Mouse (Mus musculus) neural tube, embryonic 13.5 days (tissue): Measurements from ENCODE around the gene Ror1. TPM values are rescaled to one million over a fixed set of nuclear protein-coding genes. Genes with fewer than 3 reads are reported as not detected.

Experiments used
- ATAC-seq: fragments of 200-750 bp; cut with Nextera tagmentation; 2 replicates; pipeline ENCODE4 v1.8.0; 2017; ENCODE audit warnings: low read depth, mild to moderate bottlenecking, moderate TSS enrichment, moderate library complexity
- H3K27ac ChIP-seq: fragments of 300-500 bp; sonication (generic); replicated peaks from 2 replicates; pipeline ENCODE4 v1.5.1; 2015; ENCODE audit warnings: moderate library complexity, mild to moderate bottlenecking, inconsistent platforms
- H3K27me3 ChIP-seq: fragments of 300-500 bp; sonication (generic); 2 replicates; pipeline ENCODE4 v1.6.1; 2015; ENCODE audit warnings: mild to moderate bottlenecking, inconsistent platforms
- H3K36me3 ChIP-seq: fragments of 300-500 bp; sonication (generic); 2 replicates; pipeline ENCODE4 v1.6.1; 2015; ENCODE audit warnings: mild to moderate bottlenecking, inconsistent platforms
- H3K4me1 ChIP-seq: fragments of 300-500 bp; sonication (generic); replicated peaks from 2 replicates; pipeline ENCODE4 v1.6.1; 2015; ENCODE audit warnings: inconsistent platforms
- H3K4me2 ChIP-seq: fragments of 300-500 bp; sonication (generic); 2 replicates; pipeline ENCODE4 v1.6.1; 2015; ENCODE audit warnings: inconsistent platforms, mild to moderate bottlenecking, moderate library complexity
- H3K4me3 ChIP-seq: fragments of 300-500 bp; sonication (generic); 2 replicates; pipeline ENCODE4 v1.5.1; 2015; ENCODE audit warnings: mild to moderate bottlenecking, inconsistent platforms
- H3K9ac ChIP-seq: fragments of 300-500 bp; sonication (generic); 2 replicates; pipeline ENCODE4 v1.6.1; 2015; ENCODE audit warnings: moderate library complexity, mild to moderate bottlenecking, inconsistent platforms
- H3K9me3 ChIP-seq: fragments of 300-500 bp; sonication (generic); 2 replicates; pipeline ENCODE4 v1.6.1; 2016; ENCODE audit warnings: inconsistent platforms
- WGBS: fragments of 180-500 bp; shearing (Covaris S2); methylation state at CpG from one replicate; pipeline ENCODE4 v1.1.7; 2015; 5-methylcytosine and 5-hydroxymethylcytosine counted together
- polyA plus RNA-seq: library from polyadenylated mRNA; unstranded; fragments of >200 nt; fragmentation: Nextera tagmentation; extraction: Ambion mirVana; gene quantifications from 2 replicates; pipeline ENCODE4 v1.2.1, GENCODE M21; 2015

The Ror1 gene
- polyA plus RNA-seq, 1 experiment from 2014 or later, result 1.8 TPM

DNA sequence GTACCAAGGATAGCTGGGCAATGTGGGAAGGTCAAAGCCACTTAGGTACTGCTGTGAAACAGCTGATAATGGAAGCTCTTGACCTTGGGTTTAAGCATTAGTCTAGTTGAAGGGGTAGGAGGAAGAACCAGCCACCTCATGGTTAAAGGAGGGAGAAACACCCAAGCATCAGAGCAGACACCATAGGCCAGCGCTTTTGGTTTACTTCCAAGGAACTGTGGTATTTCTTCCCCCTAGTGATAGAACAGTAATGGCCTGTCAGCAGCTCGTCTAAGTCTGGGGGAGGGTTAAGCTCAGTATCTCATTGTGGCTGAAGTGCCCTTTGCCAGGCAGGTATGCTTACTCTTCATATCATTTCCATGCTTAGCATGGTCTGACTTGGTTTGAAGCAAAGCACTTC is 102.7 kb downstream of the Ror1 start:
- ATAC-seq, result no peak
- Histone ChIP-seq H3K36me3 (no peaks in the 10 kb centered on the region), H3K4me1 (no peaks in the 10 kb centered on the region), H3K4me2 (no peak overlapping the region), H3K9ac (no peak overlapping the region), H3K9me3 (no peaks in the 10 kb centered on the region), H3K4me3 (no peak overlapping the region), H3K27ac (no peak overlapping the region), H3K27me3 (no peaks in the 10 kb centered on the region)
- WGBS, result 76% methylated on average over 2 of the region's 2 CpGs

- no peaks in the 10 kb centered on the region for H3K36me3 ChIP-seq
- no peak overlapping the region for H3K4me2 ChIP-seq
- H3K27ac ChIP-seq, result no peak overlapping the region
- no peaks in the 10 kb centered on the region for H3K9me3 ChIP-seq
- no peaks in the 10 kb centered on the region for H3K27me3 ChIP-seq
- no peak overlapping the region for H3K9ac ChIP-seq
- no peak for ATAC-seq
- H3K4me3 ChIP-seq, result no peak overlapping the region
- no peaks in the 10 kb centered on the region for H3K4me1 ChIP-seq
- WGBS, result 30% methylated on average over 2 of the region's 2 CpGs
Measured at GRCm38 (mm10) chr4:100201322-100201721, 105.7 kb downstream of the Ror1 start.

DNA sequence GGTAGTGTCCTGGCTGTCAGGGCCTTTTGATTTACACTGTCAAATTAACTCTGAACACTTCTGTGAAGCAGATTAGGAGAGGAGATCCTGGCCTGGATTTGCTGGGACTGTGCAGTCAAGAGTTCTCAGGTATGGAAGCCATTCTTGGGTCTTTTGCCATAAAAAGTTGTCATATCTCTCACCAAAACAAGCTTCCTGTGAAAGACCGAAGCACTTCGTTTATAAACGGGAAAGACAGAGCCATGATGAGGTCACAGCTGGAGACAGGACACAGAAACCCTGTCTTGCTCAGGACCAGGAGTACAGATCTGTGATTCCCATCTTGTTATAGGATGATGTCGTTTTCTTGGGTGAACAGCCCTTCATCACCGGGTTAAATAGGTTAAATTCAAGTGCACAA is 107.5 kb downstream of the Ror1 start:
- no peaks in the 10 kb centered on the region for H3K27me3 ChIP-seq
- no peak overlapping the region for H3K27ac ChIP-seq
- H3K4me1 ChIP-seq, result no peaks in the 10 kb centered on the region
- no peaks in the 10 kb centered on the region for H3K9me3 ChIP-seq
- no peak overlapping the region for H3K4me3 ChIP-seq
- ATAC-seq, result no peak
- H3K36me3 ChIP-seq, result no peaks in the 10 kb centered on the region
- 74% methylated on average over 5 of the region's 5 CpGs for WGBS
- no peak overlapping the region for H3K4me2 ChIP-seq
- no peak overlapping the region for H3K9ac ChIP-seq

DNA sequence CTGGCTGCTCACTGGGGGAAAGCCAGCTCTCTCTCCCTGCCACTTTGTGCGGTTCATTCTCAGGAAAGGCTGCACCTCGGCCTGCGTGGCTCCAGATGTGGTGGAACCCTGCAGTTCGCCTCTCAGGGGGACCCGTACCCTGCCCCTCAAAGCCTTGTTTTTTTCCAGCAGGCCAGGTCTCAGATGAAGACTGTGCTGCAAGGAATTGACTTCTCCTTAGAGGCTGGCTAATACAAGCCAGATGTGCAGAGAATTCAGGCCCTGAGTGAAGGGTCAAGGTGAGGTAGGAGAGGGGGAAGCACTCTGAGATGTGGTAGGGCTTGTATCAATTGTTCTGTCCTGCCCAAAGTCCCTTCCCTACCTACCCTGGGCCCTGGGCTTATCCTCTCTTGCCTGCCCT is 108.1 kb downstream of the Ror1 start:
- WGBS, result 77% methylated on average over 5 of the region's 5 CpGs
- Histone ChIP-seq H3K9me3 (no peaks in the 10 kb centered on the region), H3K27me3 (no peaks in the 10 kb centered on the region), H3K4me3 (no peak overlapping the region), H3K36me3 (no peaks in the 10 kb centered on the region), H3K4me1 (no peaks in the 10 kb centered on the region), H3K9ac (no peak overlapping the region), H3K27ac (no peak overlapping the region), H3K4me2 (no peak overlapping the region)
- ATAC-seq, result no peak

GRCm38 (mm10) chr4:100204381-100204780 is 108.8 kb downstream of the Ror1 start:
- 81% methylated on average over 12 of the region's 12 CpGs for WGBS
- no peak overlapping the region for H3K9ac ChIP-seq

DNA sequence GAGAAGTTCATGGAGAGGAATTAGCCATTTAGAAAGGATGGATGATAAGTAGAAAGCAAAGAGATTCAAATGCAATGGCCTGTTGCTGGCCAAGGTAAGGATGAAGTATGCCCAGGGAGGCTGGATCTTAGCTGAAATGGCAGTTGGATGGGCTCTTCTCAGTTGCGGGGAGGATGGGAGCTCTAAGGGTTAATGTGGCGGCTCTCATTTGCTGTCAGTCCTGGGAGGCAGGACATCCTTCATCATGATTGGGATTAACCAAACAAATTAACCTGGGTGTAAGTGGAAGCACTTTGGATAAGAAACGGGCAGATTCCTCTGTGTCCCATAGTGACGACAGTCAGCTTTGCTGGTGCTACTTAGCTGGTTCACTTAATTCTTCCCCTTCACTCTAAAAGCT is 112.5 kb downstream of the Ror1 start:
- no peaks in the 10 kb centered on the region for H3K9me3 ChIP-seq
- WGBS, result 78% methylated on average over 4 of the region's 4 CpGs
- no peaks in the 10 kb centered on the region for H3K4me1 ChIP-seq
- no peaks in the 10 kb centered on the region for H3K36me3 ChIP-seq
- no peak overlapping the region for H3K27ac ChIP-seq
- ATAC-seq, result no peak
- no peak overlapping the region for H3K9ac ChIP-seq
- H3K27me3 ChIP-seq, result no peaks in the 10 kb centered on the region
- no peak overlapping the region for H3K4me3 ChIP-seq
- no peak overlapping the region for H3K4me2 ChIP-seq

More at GRCm38 (mm10) chr4:100204381-100204780, 108.8 kb downstream of the Ror1 start:
- no peak for ATAC-seq
- Histone ChIP-seq H3K4me2 (no peak overlapping the region), H3K4me1 (no peaks in the 10 kb centered on the region), H3K9me3 (no peaks in the 10 kb centered on the region), H3K36me3 (no peaks in the 10 kb centered on the region), H3K27me3 (no peaks in the 10 kb centered on the region), H3K27ac (no peak overlapping the region), H3K4me3 (no peak overlapping the region)

DNA sequence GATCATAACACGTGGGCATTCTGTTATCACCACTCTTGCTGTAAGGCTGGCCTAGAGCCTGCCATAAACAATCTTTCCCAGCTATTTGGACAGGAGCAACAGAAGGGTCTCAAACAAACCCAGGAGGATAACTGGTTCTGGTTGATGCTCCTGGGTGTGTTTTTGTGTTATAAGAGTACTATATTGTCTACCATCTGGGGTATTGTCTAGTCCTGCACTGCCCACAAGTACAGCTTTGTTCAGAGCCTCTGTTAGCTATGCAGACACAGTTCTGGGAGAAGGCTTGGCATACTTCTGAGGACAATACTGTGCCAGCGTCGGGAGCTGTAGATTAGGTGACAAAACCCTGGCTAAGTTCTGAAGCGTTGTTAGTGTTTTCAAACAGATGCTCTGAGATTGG is 113.5 kb downstream of the Ror1 start:
- Histone ChIP-seq H3K27me3 (no peaks in the 10 kb centered on the region), H3K27ac (no peak overlapping the region)
- 63% methylated on average over 4 of the region's 4 CpGs for WGBS

DNA sequence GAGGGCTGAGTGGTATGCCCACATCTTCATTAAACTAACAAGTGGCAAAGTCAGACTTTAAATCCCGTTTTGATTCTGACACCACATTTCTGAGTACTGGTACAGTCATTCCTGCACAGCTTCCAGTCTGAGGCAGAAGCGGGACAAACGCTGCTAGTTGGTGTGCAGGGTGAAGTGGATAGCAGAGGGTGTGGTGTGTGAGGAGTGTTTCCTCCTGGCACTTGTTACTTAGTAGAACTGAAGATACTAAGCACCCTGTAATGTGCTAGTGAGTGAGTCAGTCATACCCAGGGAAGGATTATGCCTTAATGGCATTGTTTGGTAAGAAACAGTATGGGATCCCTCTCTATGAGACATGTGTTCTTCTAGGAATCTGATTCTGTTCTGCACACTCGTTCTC is 115.7 kb downstream of the Ror1 start:
- Histone ChIP-seq H3K4me1 (no peaks in the 10 kb centered on the region), H3K27ac (no peak overlapping the region)
- 76% methylated on average over 4 of the region's 4 CpGs for WGBS

More for the DNA sequence above, 113.5 kb downstream of the Ror1 start:
- H3K4me3 ChIP-seq, result no peak overlapping the region
- H3K9me3 ChIP-seq, result no peaks in the 10 kb centered on the region
- no peak overlapping the region for H3K9ac ChIP-seq
- H3K36me3 ChIP-seq, result no peaks in the 10 kb centered on the region
- no peak overlapping the region for H3K4me2 ChIP-seq
- ATAC-seq, result no peak
- no peaks in the 10 kb centered on the region for H3K4me1 ChIP-seq

GRCm38 (mm10) chr4:100214324-100215215 is 119.0 kb downstream of the Ror1 start:
- ATAC-seq, result no peak
- no peak overlapping the region for H3K9ac ChIP-seq
- H3K9me3 ChIP-seq, result no peaks in the 10 kb centered on the region
- no peak overlapping the region for H3K27ac ChIP-seq
- H3K4me2 ChIP-seq, result no peak overlapping the region
- H3K4me1 ChIP-seq, result no peaks in the 10 kb centered on the region
- WGBS, result 64% methylated on average over 13 of the region's 13 CpGs
- no peaks in the 10 kb centered on the region for H3K27me3 ChIP-seq
- H3K36me3 ChIP-seq, result no peaks in the 10 kb centered on the region
- H3K4me3 ChIP-seq, result no peak overlapping the region

More for the DNA sequence above, 115.7 kb downstream of the Ror1 start:
- Histone ChIP-seq H3K4me3 (no peak overlapping the region), H3K4me2 (no peak overlapping the region), H3K36me3 (no peaks in the 10 kb centered on the region), H3K9me3 (no peaks in the 10 kb centered on the region), H3K9ac (no peak overlapping the region), H3K27me3 (no peaks in the 10 kb centered on the region)
- ATAC-seq, result no peak

GRCm38 (mm10) chr4:100216587-100216986 is 121.0 kb downstream of the Ror1 start:
- Histone ChIP-seq H3K4me1 (no peaks in the 10 kb centered on the region), H3K27ac (no peak overlapping the region), H3K9me3 (no peaks in the 10 kb centered on the region), H3K27me3 (no peaks in the 10 kb centered on the region), H3K4me2 (no peak overlapping the region), H3K36me3 (no peaks in the 10 kb centered on the region), H3K4me3 (no peak overlapping the region), H3K9ac (no peak overlapping the region)
- no peak for ATAC-seq
- 73% methylated on average over 3 of the region's 3 CpGs for WGBS

- Histone ChIP-seq H3K4me2 (no peak overlapping the region), H3K9ac (no peak overlapping the region), H3K27ac (no peak overlapping the region), H3K4me3 (no peak overlapping the region), H3K9me3 (no peaks in the 10 kb centered on the region), H3K4me1 (0 out of 2 replicates have a peak, but pooled peaks cover 8% of the 10 kb centered on the region), H3K27me3 (0 out of 2 replicates have a peak, but pooled peaks cover 5% of the 10 kb centered on the region), H3K36me3 (no peaks in the 10 kb centered on the region)
- ATAC-seq, result no peak
- WGBS, result 74% methylated on average over 4 of the region's 4 CpGs
Measured at GRCm38 (mm10) chr4:100219026-100219425, 123.4 kb downstream of the Ror1 start.

- Histone ChIP-seq H3K9ac (no peak overlapping the region), H3K36me3 (no peaks in the 10 kb centered on the region), H3K4me3 (no peak overlapping the region), H3K4me1 (0 out of 2 replicates have a peak, but pooled peaks cover 8% of the 10 kb centered on the region), H3K27ac (no peak overlapping the region), H3K9me3 (no peaks in the 10 kb centered on the region), H3K27me3 (0 out of 2 replicates have a peak, but pooled peaks cover 5% of the 10 kb centered on the region), H3K4me2 (no peak overlapping the region)
- ATAC-seq, result no peak
- WGBS, result 88% methylated on average over 4 of the region's 4 CpGs
Measured at GRCm38 (mm10) chr4:100219599-100219998, 124.0 kb downstream of the Ror1 start.
